Mouse (Mus musculus): ENCODE data around the gene Ascl4.

DNA sequence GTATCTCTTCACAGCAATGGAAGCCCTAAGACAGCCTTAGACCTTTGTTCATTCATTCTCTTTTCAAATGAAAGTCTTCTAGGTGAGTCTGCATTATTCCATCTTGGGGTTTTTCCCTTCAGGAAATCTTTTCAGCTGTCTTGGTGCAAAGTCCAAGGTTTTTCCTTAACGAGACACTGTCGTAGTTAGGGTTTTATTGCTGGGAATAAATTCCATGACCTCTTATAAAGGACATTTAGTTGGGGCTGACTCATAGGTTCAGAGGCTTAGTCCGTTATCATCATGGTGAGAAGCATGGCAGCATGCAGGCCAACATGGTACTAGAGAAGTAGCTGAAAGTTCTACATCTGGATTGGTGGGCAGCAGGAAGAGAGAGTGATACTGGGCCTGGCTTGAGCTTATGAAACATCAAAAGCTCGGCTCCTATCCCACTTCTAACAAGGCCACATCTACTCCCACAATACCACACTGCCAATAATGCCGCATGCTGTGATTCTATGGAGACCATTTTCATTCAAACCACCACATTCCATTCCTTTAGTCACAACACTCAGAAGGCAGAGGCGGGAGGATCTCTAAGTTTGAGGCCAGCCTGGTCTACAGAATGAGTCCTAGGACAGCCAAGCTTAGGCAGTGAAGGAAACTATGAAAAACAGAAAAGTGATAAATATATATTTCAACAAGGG is 8.9 kb downstream of the Ascl4 start:
- TF ChIP-seq CTCF (IDR thresholded peaks at IDR 0.05; ENCODE audit: borderline replicate concordance, control insufficient read depth, extremely low read depth, insufficient read depth, low read length, poor library complexity) (no peak), POLR2A (IDR thresholded peaks at IDR 0.05; ENCODE audit: control insufficient read depth, extremely low read depth, insufficient read depth, low read length, poor library complexity) (no peak)

Data from thymus, adult 2 months (tissue).